In genomic region chr5:104327389-104327788, GRCm38 (mm10) we compare ENCODE assay signal across 24 mouse cellular contexts. TPM values are rescaled to one million over a fixed set of nuclear protein-coding genes. Genes with fewer than 3 reads are reported as not detected.
DNase-seq lines count a peak whose midpoint lies in the region; ATAC-seq and TF ChIP-seq lines count a peak whose summit lies in the region.
"Had no signal": no experiment of that assay in that cellular context is flagged by ENCODE, and none has a peak within 500 bp of the region (broad histone marks: within the 10 kb centered on the region; RNA-seq: fewer than 3 reads in every experiment).

No protein-coding gene starts in this region.

- peaks cover 0 to 12% of the 10 kb centered on the region in 2 experiments; a peak in 1 of 4 replicates for H3K4me1 ChIP-seq in CH12.LX (ENCODE audit: control insufficient read depth in 1 of 2, insufficient read depth in 2 of 2)
- H3K4me1 ChIP-seq in olfactory bulb, adult 2 months (ENCODE audit: control insufficient read depth, insufficient read depth, low read length), result peaks cover 15% of the 10 kb centered on the region
- H3K4me1 ChIP-seq: embryonic facial prominence, embryonic 10.5 days; embryonic facial prominence, embryonic 12.5 days; forebrain, embryonic 13.5 days had no signal

- no peak for TF ChIP-seq RAD21 in CH12.LX (IDR thresholded peaks at IDR 0.05; ENCODE audit: low read depth, low read length)

- no peak overlapping the region for H3K9ac ChIP-seq in CH12.LX (ENCODE audit: insufficient read depth, low read depth)
- H3K9ac ChIP-seq: embryonic facial prominence, embryonic 12.5 days; forebrain, embryonic 13.5 days had no signal

- no peak for DNase-seq in frontal cortex, postnatal 10 days (ENCODE audit: low spot score in 2 of 2)
- no peak for DNase-seq in CH12.LX (ENCODE audit: extremely low read depth)
- no peak for DNase-seq in gastrocnemius, adult 8-10 months (ENCODE audit: low spot score in 2 of 2)
- DNase-seq: adrenal gland, adult 2 months; adrenal gland, postnatal 10 days; adrenal gland, postnatal 25 days; B cell, adult 2 months; cerebellum, adult 11-12 months; cerebellum, adult 2 months; cerebellum, adult 9-10 months; cerebellum, postnatal 10 days; cerebellum, postnatal 25 days had no signal

- no peak for TF ChIP-seq POLR2A in CH12.LX (IDR thresholded peaks at IDR 0.05; ENCODE audit: low read depth, low read length)
- TF ChIP-seq POLR2A in olfactory bulb, adult 2 months (IDR thresholded peaks at IDR 0.05; ENCODE audit: insufficient read depth, low read depth, low read length), result no peak

- peak overlapping the region; percentile 78 for H3K4me2 ChIP-seq in CH12.LX (ENCODE audit: insufficient read depth, low read depth, poor library complexity, severe bottlenecking)
- H3K4me2 ChIP-seq: embryonic facial prominence, embryonic 12.5 days; forebrain, embryonic 13.5 days had no signal

- peak; percentile 55 for ATAC-seq in frontal cortex, adult (ENCODE audit: low TSS enrichment)
- ATAC-seq: CD4-positive, CD25-positive, alpha-beta regulatory T cell, adult 4 months; forebrain, embryonic 16.5 days had no signal

- dilution Hi-C loops in CH12.LX (cut with MboI; ENCODE audit: extremely low pct_ligation_motif_present, extremely low pct_unique_long_range_greater_than_20kb, low sequenced_read_pairs), result no loop called here

- no peaks in the 10 kb centered on the region for H3K9me3 ChIP-seq in CH12.LX (replicated peaks; ENCODE audit: low read length)
- H3K9me3 ChIP-seq: embryonic facial prominence, embryonic 10.5 days; embryonic facial prominence, embryonic 12.5 days; forebrain, embryonic 13.5 days had no signal

- 34% methylated on average over 8 of the region's 8 CpGs for WGBS in olfactory bulb, adult 2 months

- no peak overlapping the region for H3K4me3 ChIP-seq in CH12.LX (replicated peaks in 1 of 3; ENCODE audit: low read depth in 2 of 3, low read length in 2 of 3, poor library complexity in 1 of 3)
- H3K4me3 ChIP-seq in olfactory bulb, adult 2 months (ENCODE audit: insufficient read depth, low read depth, low read length), result no peak overlapping the region
- H3K4me3 ChIP-seq: embryonic facial prominence, embryonic 10.5 days; embryonic facial prominence, embryonic 12.5 days; forebrain, embryonic 13.5 days had no signal

- in situ Hi-C loops in CH12.LX (cut with MboI; ENCODE audit: low pct_ligation_motif_present, low pct_unique_long_range_greater_than_20kb, low sequenced_read_pairs), result loop anchor here (25.0 kb wide), 2 partner anchors 215 to 985 kb away; partner anchors contain the start of gene Sparcl1

- no peaks in the 10 kb centered on the region for H3K36me3 ChIP-seq in CH12.LX (replicated peaks in 1 of 2; ENCODE audit: control insufficient read depth in 1 of 2, insufficient read depth in 1 of 2, low read length in 1 of 2)
- H3K36me3 ChIP-seq: embryonic facial prominence, embryonic 10.5 days had no signal

- no peak for TF ChIP-seq CTCF in CH12.LX (conservative IDR thresholded peaks at IDR 0.05 in 1 of 2, IDR thresholded peaks at IDR 0.05 in 1 of 2; ENCODE audit: low read depth in 2 of 2, low read length in 2 of 2)
- no peak for TF ChIP-seq CTCF in olfactory bulb, adult 2 months (IDR thresholded peaks at IDR 0.05; ENCODE audit: insufficient read depth, low read depth, low read length)

- no peak overlapping the region for H3K27ac ChIP-seq in CH12.LX (ENCODE audit: insufficient read depth, low read depth)
- H3K27ac ChIP-seq in olfactory bulb, adult 2 months (ENCODE audit: insufficient read depth, low read depth, low read length), result peak overlapping the region; percentile 86
- H3K27ac ChIP-seq: embryonic facial prominence, embryonic 10.5 days; embryonic facial prominence, embryonic 12.5 days; forebrain, embryonic 13.5 days had no signal

- H3K79me2 ChIP-seq in CH12.LX (replicated peaks; ENCODE audit: control insufficient read depth, extremely low read depth, insufficient read depth, poor library complexity, severe bottlenecking), result no peaks in the 10 kb centered on the region

- H3K27me3 ChIP-seq in CH12.LX (replicated peaks), result no peaks in the 10 kb centered on the region
- H3K27me3 ChIP-seq: forebrain, embryonic 13.5 days had no signal

- no peak for TF ChIP-seq EP300 in CH12.LX (IDR thresholded peaks at IDR 0.05; ENCODE audit: low read length)

TF ChIP-seq in CH12.LX, 34 proteins besides CTCF, POLR2A, EP300 and RAD21:
- no peak for TF ChIP-seq ZKSCAN1 (IDR thresholded peaks at IDR 0.05; ENCODE audit: borderline replicate concordance, low read depth, low read length)

RNA-seq across cellular contexts. Expression of gene Mepe, which starts 2.3 kb away (rescaled TPM):
- not detected in 2 replicates for total RNA-seq in CH12.LX (2012; rRNA removed)
- total RNA-seq in CH12.LX (2014; rRNA removed), result not detected in 2 replicates
- polyA plus RNA-seq in CH12.LX (2012; ENCODE audit: insufficient read length, low read depth), result not detected in 2 replicates
- polyA plus RNA-seq in olfactory bulb, adult 2 months (2012; ENCODE audit: insufficient read depth, insufficient read length, low replicate concordance, missing spikeins), result not detected in 2 replicates
- total RNA-seq in gastrocnemius, adult 8-10 months (2022), result not detected
- total RNA-seq: adrenal gland, adult 2 months; adrenal gland, postnatal 25 days; adrenal gland, postnatal 4 days; ES-E14; MEL had no signal
- polyA plus RNA-seq: adrenal gland, adult 2 months; CD4-positive, CD25-positive, alpha-beta regulatory T cell, adult 4 months; cerebellum, adult 2 months; cortical plate, adult 2 months; embryonic facial prominence, embryonic 10.5 days; embryonic facial prominence, embryonic 12.5 days; forebrain, embryonic 11.5 days; forebrain, embryonic 13.5 days; forebrain, embryonic 16.5 days had no signal

RNA-seq across cellular contexts. Expression of gene Ibsp, which starts 28.4 kb away (rescaled TPM):
- total RNA-seq in CH12.LX (2012; rRNA removed) (not detected in 2 replicates), CH12.LX (2014; rRNA removed) (not detected in 2 replicates)
- not detected in 2 replicates for polyA plus RNA-seq in CH12.LX (2012; ENCODE audit: insufficient read length, low read depth)
- not detected in 2 replicates for polyA plus RNA-seq in olfactory bulb, adult 2 months (2012; ENCODE audit: insufficient read depth, insufficient read length, low replicate concordance, missing spikeins)
- not detected for total RNA-seq in gastrocnemius, adult 8-10 months (2022)
- total RNA-seq: adrenal gland, postnatal 25 days; ES-E14; MEL had no signal
- polyA plus RNA-seq: adrenal gland, adult 2 months; CD4-positive, CD25-positive, alpha-beta regulatory T cell, adult 4 months; forebrain, embryonic 11.5 days had no signal
